Mouse (Mus musculus) MEL (cell line): Measurements from ENCODE around the gene Hmcn2.

Experiments used
- GABPA ChIP-seq: IDR thresholded peaks from 2 replicates; pipeline ENCODE4 v1.6.1; 2012; ENCODE audit warnings: low read depth, mild to moderate bottlenecking, inconsistent platforms, low read length, improper control_type of control experiment, moderate library complexity
- KAT2A ChIP-seq: conservative IDR thresholded peaks from 2 replicates; pipeline ENCODE4 v1.6.1; 2012; ENCODE audit warnings: low read depth, low read length, improper control_type of control experiment, inconsistent platforms

- no peak for TF ChIP-seq KAT2A
- no peak for TF ChIP-seq GABPA
Measured at GRCm38 (mm10) chr2:31467457-31467856, 153.2 kb downstream of the Hmcn2 start.
